Mouse (Mus musculus): ENCODE results near the gene Bckdhb. TPM values are rescaled to one million over a fixed set of nuclear protein-coding genes. Genes with fewer than 3 reads are reported as not detected.
"Not testable (repeated sequence)": the region's sequence is repeated elsewhere in the genome, so short reads cannot be mapped to it uniquely, and the experiment has no call there.

The Bckdhb gene
- polyA plus RNA-seq, 1 experiment: 57.7 TPM

- no peaks in the 10 kb centered on the region for H3K4me1 ChIP-seq (ENCODE audit: control insufficient read depth, insufficient read depth, low read length)
- H3K4me3 ChIP-seq (ENCODE audit: insufficient read depth, low read depth, low read length): no peak overlapping the region
- no peaks in the 10 kb centered on the region; the same call in 1 of the 2 replicates for H3K36me3 ChIP-seq (ENCODE audit: control insufficient read depth, insufficient read depth, low read length)
- no peak for TF ChIP-seq CTCF (conservative IDR thresholded peaks at IDR 0.05; ENCODE audit: insufficient read depth, insufficient read length, low read depth, low read length)
- TF ChIP-seq POLR2A (IDR thresholded peaks at IDR 0.05; ENCODE audit: low read depth, low read length): no peak
- peak; percentile 63 for DNase-seq
- no peak overlapping the region for H3K27ac ChIP-seq (ENCODE audit: insufficient read depth, low read depth, low read length)
- no peaks in the 10 kb centered on the region for H3K27me3 ChIP-seq (replicated peaks; ENCODE audit: control insufficient read depth, insufficient read depth, low read length)
Observed at GRCm38 (mm10) chr9:84011146-84011545, 86.2 kb downstream of the Bckdhb start.

- H3K4me3 ChIP-seq (ENCODE audit: insufficient read depth, low read depth, low read length); DNase-seq; H3K36me3 ChIP-seq (ENCODE audit: control insufficient read depth, insufficient read depth, low read length); H3K27me3 ChIP-seq (replicated peaks; ENCODE audit: control insufficient read depth, insufficient read depth, low read length); H3K4me1 ChIP-seq (ENCODE audit: control insufficient read depth, insufficient read depth, low read length); H3K27ac ChIP-seq (ENCODE audit: insufficient read depth, low read depth, low read length): not testable (repeated sequence)
- WGBS: 96% methylated on average over 8 of the region's 8 CpGs
Observed at GRCm38 (mm10) chr9:84018141-84018540, 93.2 kb downstream of the Bckdhb start.

- Histone ChIP-seq H3K27ac (ENCODE audit: insufficient read depth, low read depth, low read length) (no peak overlapping the region), H3K4me3 (ENCODE audit: insufficient read depth, low read depth, low read length) (no peak overlapping the region), H3K4me1 (ENCODE audit: control insufficient read depth, insufficient read depth, low read length) (no peaks in the 10 kb centered on the region), H3K36me3 (ENCODE audit: control insufficient read depth, insufficient read depth, low read length) (no peaks in the 10 kb centered on the region), H3K27me3 (replicated peaks; ENCODE audit: control insufficient read depth, insufficient read depth, low read length) (no peaks in the 10 kb centered on the region)
- peak; percentile 13 for DNase-seq
- 0 out of 2 replicates have a peak, but pooled peaks have one; percentile 9 for TF ChIP-seq CTCF (conservative IDR thresholded peaks at IDR 0.05; ENCODE audit: insufficient read depth, insufficient read length, low read depth, low read length)
- TF ChIP-seq POLR2A (IDR thresholded peaks at IDR 0.05; ENCODE audit: low read depth, low read length): no peak
- 60% methylated on average over 2 of the region's 2 CpGs for WGBS
Observed at GRCm38 (mm10) chr9:84019627-84020026, 94.7 kb downstream of the Bckdhb start.

GRCm38 (mm10) chr9:84021189-84021588 is 96.2 kb downstream of the Bckdhb start:
- 79% methylated on average over 6 of the region's 6 CpGs for WGBS
- DNase-seq: no peak
- no peaks in the 10 kb centered on the region for H3K4me1 ChIP-seq (ENCODE audit: control insufficient read depth, insufficient read depth, low read length)
- H3K27me3 ChIP-seq (replicated peaks; ENCODE audit: control insufficient read depth, insufficient read depth, low read length): no peaks in the 10 kb centered on the region
- TF ChIP-seq CTCF (conservative IDR thresholded peaks at IDR 0.05; ENCODE audit: insufficient read depth, insufficient read length, low read depth, low read length) (no peak), POLR2A (IDR thresholded peaks at IDR 0.05; ENCODE audit: low read depth, low read length) (no peak)
- no peaks in the 10 kb centered on the region for H3K36me3 ChIP-seq (ENCODE audit: control insufficient read depth, insufficient read depth, low read length)
- H3K4me3 ChIP-seq (ENCODE audit: insufficient read depth, low read depth, low read length): no peak overlapping the region
- no peak overlapping the region for H3K27ac ChIP-seq (ENCODE audit: insufficient read depth, low read depth, low read length)

- no peak overlapping the region for H3K27ac ChIP-seq (ENCODE audit: insufficient read depth, low read depth, low read length)
Observed at GRCm38 (mm10) chr9:84028120-84028519, 103.2 kb downstream of the Bckdhb start.

GRCm38 (mm10) chr9:84030691-84031290 is 105.8 kb downstream of the Bckdhb start:
- Histone ChIP-seq H3K4me3 (ENCODE audit: insufficient read depth, low read depth, low read length) (no peak overlapping the region), H3K27ac (ENCODE audit: insufficient read depth, low read depth, low read length) (no peak overlapping the region), H3K27me3 (replicated peaks; ENCODE audit: control insufficient read depth, insufficient read depth, low read length) (no peaks in the 10 kb centered on the region), H3K36me3 (ENCODE audit: control insufficient read depth, insufficient read depth, low read length) (no peaks in the 10 kb centered on the region), H3K4me1 (ENCODE audit: control insufficient read depth, insufficient read depth, low read length) (no peaks in the 10 kb centered on the region; the same call in 1 of the 2 replicates)
- TF ChIP-seq POLR2A (IDR thresholded peaks at IDR 0.05; ENCODE audit: low read depth, low read length) (no peak), CTCF (conservative IDR thresholded peaks at IDR 0.05; ENCODE audit: insufficient read depth, insufficient read length, low read depth, low read length) (no peak)
- 56% methylated on average over 6 of the region's 6 CpGs for WGBS
- no peak for DNase-seq

More at GRCm38 (mm10) chr9:84028120-84028519, 103.2 kb downstream of the Bckdhb start:
- TF ChIP-seq POLR2A (IDR thresholded peaks at IDR 0.05; ENCODE audit: low read depth, low read length): no peak
- TF ChIP-seq CTCF (conservative IDR thresholded peaks at IDR 0.05; ENCODE audit: insufficient read depth, insufficient read length, low read depth, low read length): no peak
- Histone ChIP-seq H3K36me3 (ENCODE audit: control insufficient read depth, insufficient read depth, low read length) (no peaks in the 10 kb centered on the region), H3K4me3 (ENCODE audit: insufficient read depth, low read depth, low read length) (no peak overlapping the region), H3K27me3 (replicated peaks; ENCODE audit: control insufficient read depth, insufficient read depth, low read length) (no peaks in the 10 kb centered on the region), H3K4me1 (ENCODE audit: control insufficient read depth, insufficient read depth, low read length) (no peaks in the 10 kb centered on the region; the same call in 1 of the 2 replicates)
- 56% methylated on average over 2 of the region's 2 CpGs for WGBS
- DNase-seq: no peak

GRCm38 (mm10) chr9:84031406-84031805 is 106.5 kb downstream of the Bckdhb start:
- H3K4me1 ChIP-seq (ENCODE audit: control insufficient read depth, insufficient read depth, low read length): no peaks in the 10 kb centered on the region; the same call in 1 of the 2 replicates
- WGBS: 77% methylated on average over 6 of the region's 6 CpGs
- DNase-seq: no peak
- H3K27me3 ChIP-seq (replicated peaks; ENCODE audit: control insufficient read depth, insufficient read depth, low read length): no peaks in the 10 kb centered on the region
- H3K27ac ChIP-seq (ENCODE audit: insufficient read depth, low read depth, low read length): no peak overlapping the region
- TF ChIP-seq POLR2A (IDR thresholded peaks at IDR 0.05; ENCODE audit: low read depth, low read length): no peak
- no peak for TF ChIP-seq CTCF (conservative IDR thresholded peaks at IDR 0.05; ENCODE audit: insufficient read depth, insufficient read length, low read depth, low read length)
- no peak overlapping the region for H3K4me3 ChIP-seq (ENCODE audit: insufficient read depth, low read depth, low read length)
- H3K36me3 ChIP-seq (ENCODE audit: control insufficient read depth, insufficient read depth, low read length): no peaks in the 10 kb centered on the region

Measured in kidney, adult 2 months (tissue).